Mouse (Mus musculus) liver, embryonic 16.5 days (tissue): ENCODE measurements around the gene Efna1. TPM values are rescaled to one million over a fixed set of nuclear protein-coding genes. Genes with fewer than 3 reads are reported as not detected.

Experiments
- ATAC-seq: fragments of 200-750 bp; cut with Nextera tagmentation; 2 replicates; pipeline ENCODE4 v1.8.0; 2017; ENCODE audit warnings: low read depth, mild to moderate bottlenecking, moderate number of reproducible peaks, moderate library complexity
- H3K27ac ChIP-seq: fragments of 300-500 bp; sonication (generic); 2 replicates; pipeline ENCODE4 v1.5.1; 2014; ENCODE audit warnings: mild to moderate bottlenecking, low read length
- H3K27me3 ChIP-seq: fragments of 300-500 bp; sonication (generic); 2 replicates; pipeline ENCODE4 v1.6.1; 2014; ENCODE audit warnings: low read depth, low read length, mixed read lengths; ENCODE audit not compliant: control insufficient read depth, insufficient read depth
- H3K36me3 ChIP-seq: fragments of 300-500 bp; sonication (generic); 2 replicates; pipeline ENCODE4 v1.6.1; 2014; ENCODE audit warnings: mild to moderate bottlenecking; ENCODE audit not compliant: control insufficient read depth, insufficient read depth
- H3K4me1 ChIP-seq: fragments of 300-500 bp; sonication (generic); 2 replicates; pipeline ENCODE4 v1.6.1; 2014; ENCODE audit warnings: low read depth, low read length, mixed read lengths; ENCODE audit not compliant: control insufficient read depth
- H3K4me2 ChIP-seq: fragments of 300-500 bp; sonication (generic); 2 replicates; pipeline ENCODE4 v1.6.1; 2014; ENCODE audit warnings: low read depth, low read length, mixed read lengths
- H3K4me3 ChIP-seq: fragments of 300-500 bp; sonication (generic); 2 replicates; pipeline ENCODE4 v1.5.1; 2014; ENCODE audit warnings: low read depth, mild to moderate bottlenecking, low read length
- H3K9ac ChIP-seq: fragments of 300-500 bp; sonication (generic); 2 replicates; pipeline ENCODE4 v1.6.1; 2014; ENCODE audit warnings: low read depth, low read length
- H3K9me3 ChIP-seq: fragments of 300-500 bp; sonication (generic); replicated peaks from 2 replicates; pipeline ENCODE4 v1.6.1; 2016; ENCODE audit warnings: low read length; ENCODE audit not compliant: control insufficient read depth
- WGBS: fragments of 180-500 bp; shearing (Covaris S2); extraction: QIAGEN DNeasy Blood & Tissue Kit; methylation state at CpG from one replicate; pipeline ENCODE4 v1.1.7; 2014; ENCODE audit not compliant: insufficient replicate concordance; 5-methylcytosine and 5-hydroxymethylcytosine counted together
- microRNA counts: library from miRNA; unstranded; fragments of <30 nt; microRNA quantifications from one replicate; lab custom pipeline; 2016
- microRNA-seq: library from miRNA; unstranded; fragments of <30 nt; microRNA quantifications from one replicate; pipeline ENCODE4, GENCODE M21; 2016
- polyA plus RNA-seq: library from polyadenylated mRNA; unstranded; fragments of >200 nt; fragmentation: Nextera tagmentation; extraction: Ambion mirVana; gene quantifications from 2 replicates; pipeline ENCODE4 v1.2.1, GENCODE M21; 2015

The Efna1 gene
- polyA plus RNA-seq, 1 experiment from 2014 or later: 12.7 TPM

DNA sequence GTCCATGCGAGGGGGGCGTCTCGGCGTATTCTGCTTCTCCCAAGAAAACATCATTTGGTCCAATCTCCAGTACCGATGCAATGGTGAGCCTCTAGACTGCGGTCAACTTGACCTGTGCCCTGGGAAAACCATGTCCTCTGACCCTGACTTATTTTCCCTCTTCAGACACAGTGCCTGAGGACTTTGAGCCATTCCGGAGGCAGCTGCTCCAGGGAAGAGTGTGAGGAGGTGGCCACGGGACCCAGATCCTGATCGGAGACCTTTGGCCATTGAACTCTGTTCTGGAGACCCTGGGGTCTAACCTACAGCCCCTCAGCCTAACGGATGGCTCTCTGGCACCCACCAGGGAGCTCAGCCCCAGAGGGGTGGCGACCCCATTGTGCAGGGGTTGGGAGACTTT is 54.6 kb downstream of the Efna1 start:
- H3K27ac ChIP-seq: no peak overlapping the region
- ATAC-seq: no peak
- peaks cover 51% of the 10 kb centered on the region for H3K27me3 ChIP-seq
- 49% methylated on average over 11 of the region's 11 CpGs for WGBS
- H3K9me3 ChIP-seq: no peaks in the 10 kb centered on the region
- no peaks in the 10 kb centered on the region for H3K36me3 ChIP-seq
- H3K9ac ChIP-seq: no peak overlapping the region
- peaks cover 15% of the 10 kb centered on the region for H3K4me1 ChIP-seq
- H3K4me3 ChIP-seq: no peak overlapping the region
- no peak overlapping the region for H3K4me2 ChIP-seq

DNA sequence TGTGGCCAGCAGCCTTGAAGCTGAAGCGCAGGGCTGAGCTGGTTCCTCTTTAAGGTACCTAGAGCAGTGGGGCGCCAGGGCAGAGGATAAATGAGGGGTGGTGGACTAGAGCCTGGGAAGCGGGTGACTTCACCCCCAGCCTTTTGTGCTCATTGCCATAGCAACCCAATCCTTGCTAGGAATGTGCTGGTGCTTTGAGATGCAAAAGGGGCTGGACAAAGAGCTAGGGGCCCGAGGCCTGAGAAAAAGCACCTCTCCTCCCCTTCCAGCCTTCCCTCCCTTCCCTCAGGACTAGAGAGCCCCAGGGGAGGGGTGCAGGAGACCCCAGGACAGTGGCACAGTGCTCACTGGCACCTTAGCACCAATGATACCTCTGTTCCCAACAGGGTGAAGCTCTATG is 55.0 kb downstream of the Efna1 start:
- Histone ChIP-seq H3K27me3 (peaks cover 51% of the 10 kb centered on the region), H3K9ac (no peak overlapping the region), H3K9me3 (no peaks in the 10 kb centered on the region), H3K36me3 (no peaks in the 10 kb centered on the region), H3K4me1 (peaks cover 15% of the 10 kb centered on the region), H3K4me2 (no peak overlapping the region), H3K27ac (no peak overlapping the region), H3K4me3 (no peak overlapping the region)
- WGBS: 33% methylated on average over 4 of the region's 4 CpGs
- ATAC-seq: no peak

DNA sequence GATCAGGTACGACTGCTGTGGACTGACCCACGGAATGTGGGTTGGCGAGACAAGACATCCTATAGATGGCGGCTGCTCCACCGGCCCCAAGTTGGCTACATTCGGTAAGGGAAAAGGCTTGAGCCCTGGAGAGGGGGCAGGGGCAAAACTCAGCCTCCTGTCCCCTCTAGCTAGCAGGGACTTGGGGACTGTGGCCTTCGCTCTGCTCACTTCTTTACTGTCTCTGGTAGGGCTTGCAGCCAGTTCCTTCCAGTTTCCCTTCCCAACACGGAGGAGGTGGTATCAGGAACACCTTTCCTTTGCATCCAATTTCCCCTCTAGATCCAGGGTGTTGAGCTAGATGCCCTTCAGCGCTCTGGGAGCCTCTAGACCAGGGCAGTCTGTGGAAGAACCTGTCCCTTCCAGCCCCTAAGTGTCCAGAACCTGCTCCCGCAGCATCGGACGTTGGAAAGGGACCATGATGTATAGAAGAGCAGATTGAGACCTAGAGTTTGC is 55.6 kb downstream of the Efna1 start:
- 50% methylated on average over 12 of the region's 12 CpGs for WGBS
- no peak overlapping the region for H3K4me2 ChIP-seq
- peaks cover 47% of the 10 kb centered on the region for H3K27me3 ChIP-seq
- no peak overlapping the region for H3K4me3 ChIP-seq
- H3K4me1 ChIP-seq: peaks cover 15% of the 10 kb centered on the region
- no peak overlapping the region for H3K9ac ChIP-seq
- H3K9me3 ChIP-seq: no peaks in the 10 kb centered on the region
- no peak overlapping the region for H3K27ac ChIP-seq
- ATAC-seq: no peak
- H3K36me3 ChIP-seq: no peaks in the 10 kb centered on the region

DNA sequence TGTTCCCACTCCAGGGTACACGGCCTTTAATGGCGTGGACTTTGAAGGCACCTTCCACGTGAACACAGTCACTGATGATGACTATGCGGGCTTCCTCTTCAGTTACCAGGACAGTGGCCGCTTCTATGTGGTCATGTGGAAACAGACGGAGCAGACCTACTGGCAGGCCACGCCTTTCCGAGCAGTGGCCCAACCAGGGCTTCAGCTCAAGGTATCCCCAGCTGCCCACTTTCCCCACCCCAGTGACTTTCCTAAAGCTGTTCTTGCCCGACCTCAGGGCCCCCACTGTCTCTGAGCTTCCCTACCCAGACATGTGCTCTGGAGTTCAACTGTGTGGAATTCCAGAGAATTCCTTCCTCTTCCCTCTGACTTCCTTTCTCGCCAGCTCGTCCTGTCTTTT is 56.1 kb downstream of the Efna1 start:
- H3K4me1 ChIP-seq: peaks cover 15% of the 10 kb centered on the region
- H3K27me3 ChIP-seq: peaks cover 41% of the 10 kb centered on the region
- no peak for ATAC-seq
- 71% methylated on average over 11 of the region's 11 CpGs for WGBS
- H3K4me2 ChIP-seq: no peak overlapping the region
- H3K9me3 ChIP-seq: no peaks in the 10 kb centered on the region
- H3K4me3 ChIP-seq: no peak overlapping the region
- no peaks in the 10 kb centered on the region for H3K36me3 ChIP-seq
- H3K27ac ChIP-seq: no peak overlapping the region
- no peak overlapping the region for H3K9ac ChIP-seq

MicroRNA genes within 50 kb of the gene (microRNA counts, 519-probe panel; counts per million panel counts)
- microRNA mmu-miR-92b (lab: Ali Mortazavi, UCI): 1,181 counts per million, percentile 8 among the panel's probes with 10 or more counts

Small RNA genes within 50 kb of the gene (microRNA-seq; reads per million reads assigned to microRNA genes)
- gene Mir92b: 20.7 reads per million, percentile 37 among the genes with 10 or more reads in this experiment

Other genes starting within 250 kb of the Efna1 start
- 2.6 and 3.3 TPM in 2 replicates for gene Rusc1, start 187.8 kb downstream of the Efna1 start, polyA plus RNA-seq
- 0.11 TPM in 1 of 2 replicates, not detected in the other for gene Gm43738, start 180.0 kb downstream of the Efna1 start, polyA plus RNA-seq
- 375 and 379 TPM in 2 replicates for gene Fdps, start 179.2 kb downstream of the Efna1 start, polyA plus RNA-seq
- 102 and 104 TPM in 2 replicates for gene Pklr, start 145.0 kb downstream of the Efna1 start, polyA plus RNA-seq
- 0.29 and 0.32 TPM in 2 replicates for gene Hcn3, start 120.9 kb downstream of the Efna1 start, polyA plus RNA-seq
- gene Clk2, start 116.3 kb downstream of the Efna1 start, polyA plus RNA-seq: 6.4 and 8.4 TPM in 2 replicates
- gene Scamp3, start 103.7 kb downstream of the Efna1 start, polyA plus RNA-seq: 47.5 and 49.0 TPM in 2 replicates
- 2.0 and 2.4 TPM in 2 replicates for gene Fam189b, start 98.0 kb downstream of the Efna1 start, polyA plus RNA-seq
- 27.5 and 28.0 TPM in 2 replicates for gene Gba, start 78.2 kb downstream of the Efna1 start, polyA plus RNA-seq
- gene Thbs3, start 66.0 kb downstream of the Efna1 start, polyA plus RNA-seq: 1.3 and 2.0 TPM in 2 replicates
- gene Mtx1, start 54.1 kb downstream of the Efna1 start, polyA plus RNA-seq: 94.4 and 95.3 TPM in 2 replicates
- gene Muc1, start 52.1 kb downstream of the Efna1 start, polyA plus RNA-seq: 0.11 and 1.0 TPM in 2 replicates
- 129 and 131 TPM in 2 replicates for gene Krtcap2, start 35.2 kb downstream of the Efna1 start, polyA plus RNA-seq
- 0.14 and 0.28 TPM in 2 replicates for gene Trim46, start 34.8 kb downstream of the Efna1 start, polyA plus RNA-seq
- gene Dpm3, start 21.8 kb downstream of the Efna1 start, polyA plus RNA-seq: 51.9 and 59.4 TPM in 2 replicates
- gene Slc50a1, start 10.6 kb downstream of the Efna1 start, polyA plus RNA-seq: 18.9 and 22.2 TPM in 2 replicates
- gene Efna3, start 41.8 kb upstream of the Efna1 start, polyA plus RNA-seq: 0.63 and 0.94 TPM in 2 replicates
- gene Efna4, start 56.9 kb upstream of the Efna1 start, polyA plus RNA-seq: 0.51 and 0.60 TPM in 2 replicates
- 9.0 and 11.2 TPM in 2 replicates for gene Adam15, start 68.9 kb upstream of the Efna1 start, polyA plus RNA-seq
- gene Dcst2, start 80.8 kb upstream of the Efna1 start, polyA plus RNA-seq: 0.05 TPM in 1 of 2 replicates, not detected in the other
- gene Dcst1, start 84.1 kb upstream of the Efna1 start, polyA plus RNA-seq: 0.12 TPM in 1 of 2 replicates, not detected in the other
- 2.4 and 2.7 TPM in 2 replicates for gene Zbtb7b, start 113.6 kb upstream of the Efna1 start, polyA plus RNA-seq
- gene Lenep, start 121.7 kb upstream of the Efna1 start, polyA plus RNA-seq: not detected in 2 replicates
- gene Flad1, start 130.7 kb upstream of the Efna1 start, polyA plus RNA-seq: 14.9 and 15.1 TPM in 2 replicates
- gene Cks1b, start 137.2 kb upstream of the Efna1 start, polyA plus RNA-seq: 176 and 206 TPM in 2 replicates
- gene Shc1, start 137.3 kb upstream of the Efna1 start, polyA plus RNA-seq: 43.2 and 46.0 TPM in 2 replicates
- 6.6 and 8.7 TPM in 2 replicates for gene Pygo2, start 149.1 kb upstream of the Efna1 start, polyA plus RNA-seq
- gene Pbxip1, start 155.6 kb upstream of the Efna1 start, polyA plus RNA-seq: 7.2 and 8.6 TPM in 2 replicates
- 34.8 and 36.9 TPM in 2 replicates for gene Pmvk, start 173.4 kb upstream of the Efna1 start, polyA plus RNA-seq
- 0.05 TPM in 1 of 2 replicates, not detected in the other for gene Kcnn3, start 239.0 kb upstream of the Efna1 start, polyA plus RNA-seq